Mouse (Mus musculus) heart, adult 18-20 months (tissue): ENCODE results near the gene Psmd9. TPM values are rescaled to one million over a fixed set of nuclear protein-coding genes. Genes with fewer than 3 reads are reported as not detected.

Experiments used
- DNase-seq, 2 experiments: peaks; one replicate each; pipeline ENCODE4 v3.0.0; 2021 to 2022; ENCODE audit warnings: mixed read lengths in 1 of 2
- total RNA-seq, 2 experiments: library from RNA; stranded (reverse); gene quantifications; 2 replicates each; pipeline ENCODE4 v1.2.3; 2021

The Psmd9 gene
- total RNA-seq, 2 experiments from 2014 or later = 12.9 to 17.0 TPM

DNA sequence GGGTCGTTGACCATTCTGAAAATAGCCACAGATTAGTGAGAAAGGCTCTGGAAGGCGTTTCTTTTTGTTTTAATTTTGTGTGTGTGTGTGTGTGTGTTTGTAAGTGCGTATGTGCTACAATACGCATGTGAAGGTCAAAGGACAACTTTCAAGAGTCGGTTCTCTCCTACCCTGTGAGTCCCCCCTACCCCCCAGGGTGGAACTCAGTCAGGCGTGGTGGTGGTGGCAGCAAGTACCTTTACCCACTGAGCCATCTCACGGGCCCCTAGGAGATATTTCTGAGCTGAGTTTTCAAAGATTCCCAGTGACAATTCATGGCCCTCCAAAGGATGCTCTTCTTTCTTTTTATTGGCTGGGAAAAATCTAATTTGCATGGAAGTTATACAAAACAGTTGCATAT is 128.6 kb downstream of the Psmd9 start:
- no peak for DNase-seq

DNA sequence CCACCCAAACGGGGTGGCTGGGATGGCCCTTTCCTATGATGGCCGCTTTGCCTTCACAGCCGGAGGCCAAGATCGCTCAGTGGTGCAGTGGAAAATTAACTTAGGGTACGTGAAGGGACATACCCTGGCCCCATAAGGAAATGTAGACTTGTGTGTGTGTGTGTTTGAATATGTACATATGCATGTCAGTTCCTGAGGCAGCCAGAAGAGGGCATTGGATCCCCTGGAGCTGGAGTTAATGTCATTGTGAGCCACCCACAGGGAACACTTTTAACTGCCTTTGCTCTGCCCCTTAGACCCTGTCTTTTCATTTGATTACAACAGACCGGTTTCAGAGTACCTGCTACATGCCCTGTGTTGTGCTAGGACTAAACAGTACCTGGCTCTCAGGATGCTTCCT is 129.3 kb downstream of the Psmd9 start:
- no peak for DNase-seq

Other genes with a start within 250 kb of the Psmd9 start
- gene Kdm2b, start 179.6 kb upstream of the Psmd9 start, total RNA-seq = 10 to 100 TPM; 10.6 to 14.2 TPM
- 10 to 100 TPM; 12.2 to 12.5 TPM for gene Orai1, start 154.3 kb upstream of the Psmd9 start, total RNA-seq
- not detected for gene Morn3, start 122.4 kb upstream of the Psmd9 start, total RNA-seq
- gene Tmem120b, start 101.0 kb upstream of the Psmd9 start, total RNA-seq = 10 to 100 TPM; 10.1 to 10.3 TPM
- gene Rhof, start 36.7 kb upstream of the Psmd9 start, total RNA-seq = 1 to 10 TPM in 1 of 2 experiments, under 1 TPM in 1; 0.55 to 2.6 TPM
- gene Setd1b, start 27.2 kb upstream of the Psmd9 start, total RNA-seq = 10 to 100 TPM; 11.4 to 15.5 TPM
- gene Hpd, start 13.3 kb downstream of the Psmd9 start, total RNA-seq = under 1 TPM in 1 of 2 experiments, not detected in 1; 0.51 TPM
- under 1 TPM; 0.62 to 0.94 TPM for gene Wdr66, start 82.7 kb downstream of the Psmd9 start, total RNA-seq
- gene Bcl7a, start 174.4 kb downstream of the Psmd9 start, total RNA-seq = 1 to 10 TPM; 8.0 to 8.2 TPM
- gene Mlxip, start 225.4 kb downstream of the Psmd9 start, total RNA-seq = 10 to 100 TPM; 26.5 to 29.0 TPM